In the genomic region with DNA sequence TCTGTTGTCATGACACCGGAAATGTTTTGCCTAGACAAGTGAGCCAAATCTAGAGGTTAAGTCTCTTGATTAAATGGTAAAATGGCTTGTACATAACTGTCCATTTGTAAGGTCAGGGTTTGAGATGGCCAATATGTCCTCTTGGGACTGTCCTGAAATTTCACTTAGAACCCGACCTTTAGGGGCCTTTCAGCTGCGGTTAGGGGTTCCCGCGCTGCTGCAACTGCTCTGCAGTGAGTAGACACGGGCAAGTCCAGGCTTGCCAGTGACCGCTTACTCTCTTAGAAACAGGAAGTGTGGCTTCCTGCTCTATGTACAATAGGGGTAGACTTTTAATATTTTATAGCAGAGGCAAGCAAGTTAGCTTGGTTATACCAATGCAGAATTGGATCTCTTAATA, we compare ENCODE assay signal across 12 mouse cellular contexts. TPM values are rescaled to one million over a fixed set of nuclear protein-coding genes. Genes with fewer than 3 reads are reported as not detected.
A peak's percentile ranks its signal among the peaks of the same experiment; 100 is the strongest.
DNase-seq lines count a peak whose midpoint lies in the region; ATAC-seq and TF ChIP-seq lines count a peak whose summit lies in the region.
"Had no signal": no experiment of that assay in that cellular context is flagged by ENCODE, and none has a peak within 500 bp of the region (broad histone marks: within the 10 kb centered on the region; RNA-seq: fewer than 3 reads in every experiment).

No protein-coding gene starts in this region.

- dilution Hi-C loops in CH12.LX (cut with MboI; ENCODE audit: extremely low pct_ligation_motif_present, extremely low pct_unique_long_range_greater_than_20kb, low sequenced_read_pairs), result no loop called here

- H3K36me3 ChIP-seq in lung, embryonic 15.5 days, result peaks cover 28% of the 10 kb centered on the region
- peaks cover 41 to 52% of the 10 kb centered on the region in 2 experiments for H3K36me3 ChIP-seq in CH12.LX (replicated peaks in 1 of 2; ENCODE audit: control insufficient read depth in 1 of 2, insufficient read depth in 1 of 2, low read length in 1 of 2)
- peaks cover 52% of the 10 kb centered on the region for H3K36me3 ChIP-seq in midbrain, embryonic 14.5 days (ENCODE audit: control insufficient read depth, insufficient read depth, low read length)
- H3K36me3 ChIP-seq in midbrain, embryonic 11.5 days (ENCODE audit: control insufficient read depth, insufficient read depth, low read length), result no peaks in the 10 kb centered on the region; the same call in 1 of the 2 replicates

- peaks cover 2% of the 10 kb centered on the region for H3K79me2 ChIP-seq in CH12.LX (replicated peaks; ENCODE audit: control insufficient read depth, extremely low read depth, insufficient read depth, poor library complexity, severe bottlenecking)

- TF ChIP-seq POLR2A in CH12.LX (IDR thresholded peaks at IDR 0.05; ENCODE audit: low read depth, low read length), result 0 out of 2 replicates have a peak, but pooled peaks have one; percentile 29

- no peak overlapping the region; the same call in 1 of the 2 replicates for H3K27ac ChIP-seq in lung, embryonic 15.5 days
- peak overlapping the region; percentile 99 for H3K27ac ChIP-seq in CH12.LX (ENCODE audit: insufficient read depth, low read depth)
- no peak overlapping the region for H3K27ac ChIP-seq in midbrain, embryonic 14.5 days (replicated peaks; ENCODE audit: low read depth, low read length)
- H3K27ac ChIP-seq in midbrain, embryonic 11.5 days (ENCODE audit: low read depth, low read length), result no peak overlapping the region
- H3K27ac ChIP-seq: neural tube, embryonic 13.5 days had no signal

- peak; percentile 99 for TF ChIP-seq EP300 in CH12.LX (IDR thresholded peaks at IDR 0.05; ENCODE audit: low read length)

- ATAC-seq in lung, embryonic 15.5 days (ENCODE audit: borderline replicate concordance, extremely low read depth, low FRiP score, low TSS enrichment), result no peak
- peak; percentile 82 for ATAC-seq in common myeloid progenitor, adult 5-6 weeks (replicated peaks; ENCODE audit: low read depth, poor library complexity, severe bottlenecking)
- peak; percentile 87 for ATAC-seq in megakaryocyte progenitor cell, adult 5-6 weeks (replicated peaks; ENCODE audit: poor library complexity)
- no peak for ATAC-seq in midbrain, embryonic 14.5 days (ENCODE audit: low FRiP score, low TSS enrichment)
- ATAC-seq in midbrain, embryonic 11.5 days (ENCODE audit: low FRiP score), result no peak
- ATAC-seq: Patski had no signal

- TF ChIP-seq CTCF in CH12.LX (conservative IDR thresholded peaks at IDR 0.05 in 1 of 2, IDR thresholded peaks at IDR 0.05 in 1 of 2; ENCODE audit: low read depth in 2 of 2, low read length in 2 of 2), result no peak

- H3K9ac ChIP-seq in lung, embryonic 15.5 days, result no peak overlapping the region
- H3K9ac ChIP-seq in CH12.LX (ENCODE audit: insufficient read depth, low read depth), result peak overlapping the region; percentile 79
- no peak overlapping the region for H3K9ac ChIP-seq in midbrain, embryonic 14.5 days (replicated peaks; ENCODE audit: low read length)
- no peak overlapping the region for H3K9ac ChIP-seq in midbrain, embryonic 11.5 days (ENCODE audit: low read length)
- H3K9ac ChIP-seq: neural tube, embryonic 13.5 days had no signal

- H3K27me3 ChIP-seq in lung, embryonic 15.5 days, result no peaks in the 10 kb centered on the region
- no peaks in the 10 kb centered on the region for H3K27me3 ChIP-seq in CH12.LX (replicated peaks)
- H3K27me3 ChIP-seq in midbrain, embryonic 14.5 days (ENCODE audit: control insufficient read depth, insufficient read depth, low read length), result no peaks in the 10 kb centered on the region
- no peaks in the 10 kb centered on the region for H3K27me3 ChIP-seq in midbrain, embryonic 11.5 days (ENCODE audit: control insufficient read depth, insufficient read depth, low read length)
- H3K27me3 ChIP-seq: neural tube, embryonic 13.5 days; Patski had no signal

- no peak for DNase-seq in lung, postnatal 14 days
- DNase-seq in CH12.LX (ENCODE audit: extremely low read depth), result peak; percentile 93
- DNase-seq in adrenal gland, postnatal 10 days, result no peak
- no peak for DNase-seq in midbrain, embryonic 14.5 days
- no peak for DNase-seq in midbrain, embryonic 11.5 days (ENCODE audit: low spot score, missing footprints)
- DNase-seq: layer of hippocampus, adult 9-11 months had no signal

- in situ Hi-C loops in CH12.LX (cut with MboI; ENCODE audit: low pct_ligation_motif_present, low pct_unique_long_range_greater_than_20kb, low sequenced_read_pairs), result no loop called here

- H3K9me3 ChIP-seq in lung, embryonic 15.5 days, result no peaks in the 10 kb centered on the region
- no peaks in the 10 kb centered on the region for H3K9me3 ChIP-seq in CH12.LX (replicated peaks; ENCODE audit: low read length)
- H3K9me3 ChIP-seq in midbrain, embryonic 14.5 days (ENCODE audit: control insufficient read depth, low read length), result no peaks in the 10 kb centered on the region
- no peaks in the 10 kb centered on the region for H3K9me3 ChIP-seq in midbrain, embryonic 11.5 days (ENCODE audit: control insufficient read depth, low read length)
- H3K9me3 ChIP-seq: neural tube, embryonic 13.5 days had no signal

- no peaks in the 10 kb centered on the region for H3K4me1 ChIP-seq in lung, embryonic 15.5 days
- peaks cover 0 to 40% of the 10 kb centered on the region in 2 experiments; a peak in 3 of 4 replicates for H3K4me1 ChIP-seq in CH12.LX (ENCODE audit: control insufficient read depth in 1 of 2, insufficient read depth in 2 of 2)
- no peaks in the 10 kb centered on the region for H3K4me1 ChIP-seq in midbrain, embryonic 14.5 days (ENCODE audit: control insufficient read depth, insufficient read depth, low read length)
- H3K4me1 ChIP-seq in midbrain, embryonic 11.5 days (ENCODE audit: control insufficient read depth, insufficient read depth, low read length), result no peaks in the 10 kb centered on the region
- H3K4me1 ChIP-seq: neural tube, embryonic 13.5 days had no signal

- WGBS in lung, embryonic 15.5 days, result 74% methylated on average over 7 of the region's 7 CpGs
- 91% methylated on average over 7 of the region's 7 CpGs for WGBS in midbrain, embryonic 14.5 days
- 90% methylated on average over 7 of the region's 7 CpGs for WGBS in midbrain, embryonic 11.5 days

- no peak overlapping the region for H3K4me3 ChIP-seq in lung, embryonic 15.5 days
- peak overlapping the region in 2 of 3 experiments; percentile 30 to 48 for H3K4me3 ChIP-seq in CH12.LX (replicated peaks in 1 of 3; ENCODE audit: low read depth in 2 of 3, low read length in 2 of 3, poor library complexity in 1 of 3)
- no peak overlapping the region for H3K4me3 ChIP-seq in midbrain, embryonic 14.5 days (replicated peaks; ENCODE audit: low read depth, low read length)
- no peak overlapping the region for H3K4me3 ChIP-seq in midbrain, embryonic 11.5 days (ENCODE audit: low read depth, low read length)
- H3K4me3 ChIP-seq: neural tube, embryonic 13.5 days had no signal

- TF ChIP-seq RAD21 in CH12.LX (IDR thresholded peaks at IDR 0.05; ENCODE audit: low read depth, low read length), result no peak

- H3K4me2 ChIP-seq in lung, embryonic 15.5 days, result peak overlapping the region; percentile 5; the same call in 1 of the 2 replicates
- H3K4me2 ChIP-seq in CH12.LX (ENCODE audit: insufficient read depth, low read depth, poor library complexity, severe bottlenecking), result peak overlapping the region; percentile 91
- no peak overlapping the region for H3K4me2 ChIP-seq in midbrain, embryonic 14.5 days (ENCODE audit: low read length)
- no peak overlapping the region for H3K4me2 ChIP-seq in midbrain, embryonic 11.5 days
- H3K4me2 ChIP-seq: heart, embryonic 11.5 days; neural tube, embryonic 13.5 days had no signal

TF ChIP-seq in CH12.LX, 34 proteins besides CTCF, POLR2A, EP300 and RAD21 (continues in another document):
- TF ChIP-seq ETS1 (conservative IDR thresholded peaks at IDR 0.05; ENCODE audit: low read depth, low read length) (peak; percentile 81), USF1 (IDR thresholded peaks at IDR 0.05; ENCODE audit: low read depth, low read length) (no peak), TBP (conservative IDR thresholded peaks at IDR 0.05; ENCODE audit: low read depth, low read length) (peak; percentile 14; the same call in 1 of the 2 replicates), MEF2A (IDR thresholded peaks at IDR 0.05; ENCODE audit: borderline replicate concordance, low read depth, low read length) (peak; percentile 94), MAZ (IDR thresholded peaks at IDR 0.05; ENCODE audit: low read depth, low read length) (no peak), CHD1 (IDR thresholded peaks at IDR 0.05; ENCODE audit: low read depth, low read length) (peak; percentile 100), SIN3A (IDR thresholded peaks at IDR 0.05; ENCODE audit: low read length) (peak; percentile 77; the same call in 1 of the 2 replicates), BHLHE40 (IDR thresholded peaks at IDR 0.05; ENCODE audit: low read depth, low read length) (peak; percentile 77), JUND (conservative IDR thresholded peaks at IDR 0.05; ENCODE audit: low read depth, low read length) (no peak), CHD2 (IDR thresholded peaks at IDR 0.05; ENCODE audit: low read length) (peak; percentile 80), UBTF (IDR thresholded peaks at IDR 0.05; ENCODE audit: low read depth, low read length) (no peak), MAX (IDR thresholded peaks at IDR 0.05; ENCODE audit: low read length) (peak; percentile 65), TCF12 (IDR thresholded peaks at IDR 0.05; ENCODE audit: low read depth, low read length) (peak; percentile 85), GABPA (IDR thresholded peaks at IDR 0.05; ENCODE audit: insufficient replicate concordance, low read depth, low read length) (no peak), IRF4 (IDR thresholded peaks at IDR 0.05; ENCODE audit: low read depth, low read length) (peak; percentile 95), ELF1 (IDR thresholded peaks at IDR 0.05; ENCODE audit: low read depth, low read length) (peak; percentile 87), JUN (IDR thresholded peaks at IDR 0.05; ENCODE audit: insufficient read depth, low read depth, low read length) (peak; percentile 40; the same call in 1 of the 2 replicates), PAX5 (IDR thresholded peaks at IDR 0.05; ENCODE audit: low read length) (no peak), NRF1 (IDR thresholded peaks at IDR 0.05; ENCODE audit: low read depth, low read length) (no peak; the same call in 1 of the 2 replicates)

RNA-seq across cellular contexts. Expression of gene Rbl2, which starts 12.1 kb away (rescaled TPM):
- polyA plus RNA-seq in lung, embryonic 15.5 days (2015; fragmentation: Nextera tagmentation; extraction: Ambion mirVana), result 15.7 and 18.4 TPM in 2 replicates
- 17.2 and 19.0 TPM in 2 replicates for total RNA-seq in CH12.LX (2012; rRNA removed)
- total RNA-seq in CH12.LX (2014; rRNA removed), result 19.2 and 20.4 TPM in 2 replicates
- 17.0 and 21.9 TPM in 2 replicates for polyA plus RNA-seq in CH12.LX (2012; ENCODE audit: insufficient read length, low read depth)
- 68.4 and 74.4 TPM in 2 replicates for total RNA-seq in common myeloid progenitor, adult 5-6 weeks (2017)
- total RNA-seq in megakaryocyte progenitor cell, adult 5-6 weeks (2015), result 44.5 and 47.4 TPM in 2 replicates
- total RNA-seq in megakaryocyte progenitor cell, adult 5-6 weeks (2017), result 48.1 and 60.5 TPM in 2 replicates
- 10 to 100 TPM; 29.5 to 35.9 TPM for total RNA-seq in adrenal gland, postnatal 10 days (2021)
- 16.7 and 23.8 TPM in 2 replicates for polyA plus RNA-seq in midbrain, embryonic 14.5 days (2014; fragmentation: Nextera tagmentation; extraction: Ambion mirVana)
- polyA plus RNA-seq in midbrain, embryonic 11.5 days (2014; fragmentation: Nextera tagmentation; extraction: Ambion mirVana), result 13.6 and 15.7 TPM in 2 replicates

Comparison
In these comparisons a context has a peak if more than half of its experiments do, and no peak if none do; other contexts are left out.
1. ATAC-seq: peak in common myeloid progenitor, adult 5-6 weeks (single experiment) and megakaryocyte progenitor cell, adult 5-6 weeks (single experiment); none in lung, embryonic 15.5 days (single experiment), midbrain, embryonic 14.5 days (single experiment) and midbrain, embryonic 11.5 days (single experiment).
2. H3K4me2 ChIP-seq: peak in lung, embryonic 15.5 days (single experiment) and CH12.LX (single experiment); none in midbrain, embryonic 14.5 days (single experiment) and midbrain, embryonic 11.5 days (single experiment).
3. H3K4me3 ChIP-seq: peak in CH12.LX (2 of 3); none in lung, embryonic 15.5 days (single experiment), midbrain, embryonic 14.5 days (single experiment) and midbrain, embryonic 11.5 days (single experiment).